Mouse (Mus musculus) adrenal gland, postnatal 36 days (tissue): ENCODE data around the gene Bex1. TPM values are rescaled to one million over a fixed set of nuclear protein-coding genes. Genes with fewer than 3 reads are reported as not detected.
A peak's percentile ranks its signal among the peaks of the same experiment; 100 is the strongest.
"Not testable (repeated sequence)": the region's sequence is repeated elsewhere in the genome, so short reads cannot be mapped to it uniquely, and the experiment has no call there.

Source experiments
- DNase-seq, 2 experiments: peaks; one replicate each; pipeline ENCODE4 v3.0.0; 2021; ENCODE audit warnings: mixed read lengths in 1 of 2
- long read RNA-seq, 2 experiments: library from polyadenylated mRNA; stranded (forward); transcript quantifications; one replicate each; pipeline ENCODE4 v2.0.0; 2021; ENCODE audit warnings: borderline sequencing depth in 2 of 2
- total RNA-seq, 2 experiments: library from RNA; stranded (reverse); gene quantifications; 2 replicates each; pipeline ENCODE4 v1.2.3; 2021

Gene Bex1
- 10 to 100 TPM in 1 of 2 experiments, 1 to 10 TPM in 1; 9.7 to 14.6 TPM for total RNA-seq
- long read RNA-seq, experiment 1, transcript Bex1-201 (3 exons, 866 nt), result major isoform, 9 of 15 reads
- long read RNA-seq, experiment 1, partial matches to known transcripts, result 0 of 15 reads
- long read RNA-seq, experiment 1, other reads (novel, unspliced or antisense), result 4 of 15 reads
- long read RNA-seq, experiment 2, transcript Bex1-201 (3 exons, 866 nt), result major isoform, 5 of 6 reads
- long read RNA-seq, experiment 2, partial matches to known transcripts, result 0 of 6 reads
- long read RNA-seq, experiment 2, other reads (novel, unspliced or antisense), result 0 of 6 reads

DNA sequence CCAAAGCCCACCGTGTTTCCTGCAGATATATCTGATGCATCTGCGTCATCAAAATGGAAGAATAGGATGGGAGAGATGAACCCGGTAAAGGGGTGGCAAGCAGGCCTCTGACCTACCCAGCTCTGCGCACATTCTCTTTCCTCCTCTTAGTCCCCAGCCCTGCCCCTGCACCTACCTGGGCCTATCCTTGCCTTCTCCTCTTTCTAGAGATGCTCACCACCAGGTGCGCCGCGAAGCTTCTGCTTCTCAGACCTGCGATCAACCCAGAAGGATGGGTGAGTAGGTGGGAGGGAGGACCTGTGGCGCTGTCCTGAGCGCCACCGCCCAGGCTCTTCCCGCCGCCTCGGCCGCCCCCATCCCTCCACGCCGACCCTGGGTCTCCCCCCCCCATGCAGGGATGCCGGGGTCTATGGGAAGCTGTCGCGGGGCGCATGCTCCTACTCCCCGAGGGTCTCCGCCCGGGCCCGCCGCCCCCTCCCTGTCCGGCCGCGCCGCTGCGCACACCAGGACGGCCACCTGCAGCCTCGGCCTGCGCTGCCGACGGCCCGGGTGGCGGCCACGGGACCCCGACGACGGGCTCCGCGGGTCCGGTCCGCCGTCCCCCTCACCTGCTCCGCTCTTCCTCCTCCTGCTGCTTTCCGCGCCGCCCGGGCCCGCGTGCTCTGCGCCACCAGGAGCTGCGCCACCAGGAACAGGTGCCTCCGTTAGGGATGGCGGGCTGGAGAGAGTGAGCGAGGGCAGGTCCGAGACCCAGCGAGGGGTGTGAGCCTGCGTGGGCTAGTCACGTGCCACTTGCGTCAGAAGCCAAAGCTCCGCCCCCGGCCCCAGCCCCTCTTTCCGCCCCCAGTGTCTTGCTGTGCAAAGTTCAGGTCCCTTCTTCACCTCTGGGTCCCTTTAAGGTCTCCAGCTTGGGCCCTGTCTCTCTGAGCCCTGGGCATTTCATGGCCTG, at the start of gene Bex1, which contains the start of gene Tceal7:
Gene Bex1, minus strand, starts transcription at position 785 of the 949 bp plus-strand sequence.
Gene Tceal7, plus strand, starts transcription at position 51 of the 949 bp plus-strand sequence.
- DNase-seq, result not testable (repeated sequence)

- DNase-seq, result peak in 1 of 2 experiments; percentile 28
Observed at GRCm38 (mm10) chrX:136252023-136252729, 36.9 kb upstream of the Bex1 start.

GRCm38 (mm10) chrX:136249671-136250070, 34.4 kb upstream of the Bex1 start:
- no peak for DNase-seq

- DNase-seq, result peak; percentile 60 to 71
Observed at GRCm38 (mm10) chrX:136248811-136249210, 33.5 kb upstream of the Bex1 start.

DNA sequence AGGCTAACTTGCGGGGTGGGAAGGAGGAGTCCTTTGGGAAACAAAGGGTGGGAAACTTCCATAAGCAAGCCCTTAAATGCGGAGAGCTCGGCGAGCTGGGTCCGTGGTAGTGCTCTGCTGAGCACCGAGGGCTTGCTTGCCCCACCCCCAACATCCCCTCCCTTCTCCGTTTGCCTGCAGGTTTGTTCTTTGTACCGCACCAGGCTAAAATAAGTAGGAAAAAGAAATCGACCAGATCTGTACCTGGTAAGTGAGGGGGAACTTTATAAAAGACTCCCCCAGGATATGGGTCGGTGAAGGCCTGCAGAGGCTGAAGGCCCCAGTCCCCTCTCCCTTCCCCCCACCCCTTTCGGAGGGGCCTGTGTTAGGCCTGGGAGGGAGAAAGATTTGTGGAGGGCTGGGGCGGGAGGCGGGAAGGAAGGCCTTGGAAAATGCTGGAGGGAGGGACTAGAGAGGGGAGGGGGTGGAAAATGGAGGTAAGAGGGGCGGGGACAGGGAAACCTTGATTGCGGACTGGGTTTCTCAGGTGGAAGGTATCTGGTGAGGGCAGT, 30.3 kb upstream of the Bex1 start:
- peak; percentile 22 to 50 for DNase-seq

DNA sequence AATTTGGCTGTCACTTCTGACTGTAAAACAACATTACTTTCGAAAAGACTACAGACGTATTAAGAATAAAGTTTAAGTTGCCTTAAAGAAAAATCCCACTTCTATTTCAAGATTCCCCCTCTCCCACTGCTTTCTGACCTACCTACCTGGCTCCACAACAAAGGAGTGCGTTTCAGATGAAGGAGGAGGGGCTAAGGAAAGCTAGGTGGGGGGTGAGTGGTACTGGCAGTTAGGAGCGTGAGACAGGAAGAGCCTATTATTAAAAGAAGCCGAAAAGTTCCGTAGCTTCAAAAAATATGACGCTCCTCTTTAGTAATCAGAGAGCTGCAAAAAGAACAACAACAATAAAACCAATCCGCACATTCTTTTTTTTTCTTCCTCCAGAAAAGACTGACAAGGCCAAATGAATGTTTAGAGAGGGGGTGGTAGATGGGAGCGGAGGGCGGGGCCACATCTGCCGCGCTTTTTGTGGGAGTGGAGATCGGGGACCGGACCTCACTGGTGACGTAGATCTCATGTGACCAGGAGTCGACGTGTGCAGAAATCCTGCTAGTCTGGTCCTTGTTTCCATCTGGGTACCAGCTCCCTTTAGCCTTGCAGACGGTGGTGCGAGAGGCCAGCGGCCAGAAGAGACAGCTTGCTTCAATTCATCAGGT, 29.4 kb upstream of the Bex1 start, which contains the start of gene Tceal9:
Gene Tceal9, plus strand, starts transcription at position 506 of the 656 bp plus-strand sequence.
- DNase-seq, result peak; percentile 82

DNA sequence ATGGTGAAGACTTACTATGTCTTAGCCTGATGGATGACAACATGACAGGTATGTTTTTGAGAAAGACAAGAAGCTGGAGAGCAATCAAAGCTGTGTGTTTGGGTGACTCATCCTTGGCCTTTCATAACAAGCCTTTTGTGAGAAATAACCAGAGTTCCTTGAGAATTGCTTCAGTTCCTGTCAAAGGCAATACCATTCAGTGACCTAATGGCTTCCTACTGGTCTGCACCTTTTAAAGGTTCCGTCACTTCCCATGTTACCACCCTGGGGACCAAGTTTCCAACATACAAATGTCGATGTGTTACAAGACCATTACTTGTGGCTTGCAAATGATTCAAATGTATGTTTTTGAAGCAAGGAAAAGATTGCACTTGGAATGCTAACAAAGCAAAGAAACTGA, 27.9 kb upstream of the Bex1 start:
- no peak for DNase-seq

DNA sequence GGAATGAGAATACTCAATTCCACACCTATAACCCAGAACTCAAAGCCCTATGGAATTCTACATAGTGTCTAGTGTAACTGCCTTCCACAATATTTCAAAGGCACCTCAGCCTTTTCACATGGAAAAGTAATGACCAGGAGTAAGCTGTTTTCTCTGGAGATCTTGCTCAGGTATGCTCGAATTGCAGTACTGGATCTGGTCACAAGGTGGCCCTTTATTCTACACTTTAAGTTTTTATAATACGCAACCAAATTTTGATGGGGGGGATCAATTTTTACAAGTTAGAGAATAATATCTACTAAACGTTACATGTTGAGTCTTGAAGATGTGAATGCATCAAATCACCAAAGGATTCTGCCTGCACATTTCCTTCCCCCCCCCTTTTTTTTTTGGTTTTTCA, 22.8 kb upstream of the Bex1 start:
- DNase-seq, result peak; percentile 15 to 47

GRCm38 (mm10) chrX:136227768-136228167, 12.5 kb upstream of the Bex1 start:
- DNase-seq, result peak in 1 of 2 experiments; percentile 20

DNA sequence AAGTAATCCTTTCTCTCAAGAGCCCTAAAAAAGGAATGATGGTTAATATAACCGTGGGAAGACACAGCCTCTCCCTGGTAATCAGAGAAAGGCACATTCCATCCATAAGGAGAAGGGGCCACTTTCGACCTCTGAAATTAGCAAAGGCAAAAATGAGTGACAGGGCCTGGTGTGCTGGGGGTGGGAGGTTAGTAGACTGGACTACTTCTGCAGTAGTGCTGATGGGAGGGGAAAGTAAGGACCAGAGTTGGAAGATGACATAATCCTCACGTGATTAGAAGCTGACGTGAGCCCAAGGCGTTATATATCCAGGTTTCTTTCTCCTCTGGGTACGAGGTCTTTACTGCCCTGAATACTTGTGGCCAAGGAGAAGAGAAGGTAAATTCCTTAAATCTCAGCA, 8.4 kb upstream of the Bex1 start:
- DNase-seq, result no peak

- no peak for DNase-seq
Observed at GRCm38 (mm10) chrX:136216303-136216702, 990 bp upstream of the Bex1 start.

DNA sequence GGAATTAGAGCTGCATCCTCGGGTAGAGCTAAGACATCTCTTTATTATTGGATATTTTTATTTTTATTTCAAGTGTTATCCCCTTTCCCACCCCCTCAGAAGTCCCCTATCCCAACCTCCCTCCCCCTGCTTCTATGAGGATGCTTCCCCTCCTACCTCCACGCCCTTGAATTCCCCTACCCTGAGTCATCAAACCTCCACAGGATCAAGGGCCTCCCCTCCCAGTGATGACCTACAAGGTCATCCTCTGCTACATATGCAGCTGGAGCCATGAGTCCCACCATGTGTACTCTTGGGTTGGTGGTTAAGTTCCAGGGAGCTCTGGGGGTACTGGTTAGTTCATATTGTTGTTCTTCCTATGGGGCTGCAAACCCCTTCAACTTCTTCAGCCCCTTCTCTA, 1.9 kb downstream of the Bex1 start:
- no peak for DNase-seq

GRCm38 (mm10) chrX:136204406-136204805, 10.9 kb downstream of the Bex1 start:
- no peak for DNase-seq

DNA sequence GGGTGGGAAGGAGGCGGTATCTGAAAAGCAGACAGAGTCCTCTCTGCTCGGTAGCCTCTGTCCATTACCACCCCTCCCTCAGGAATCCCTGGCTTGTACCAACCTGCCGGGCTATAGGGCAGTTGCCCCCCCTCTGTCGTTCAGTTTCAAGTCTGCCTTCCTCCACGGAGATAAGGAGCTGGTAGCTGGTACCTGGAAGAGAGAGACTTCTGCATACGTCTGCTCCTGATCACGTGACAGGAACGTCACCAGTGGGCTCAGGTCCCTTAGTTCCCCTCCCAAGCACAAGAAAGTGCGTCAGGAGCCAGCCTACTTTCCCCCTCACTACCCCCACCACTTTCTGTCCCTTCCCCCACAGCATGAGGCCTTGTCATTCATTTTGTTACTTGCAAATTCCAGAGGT, 11.6 kb downstream of the Bex1 start, which contains the start of gene Tceal5:
Gene Tceal5, minus strand, starts transcription at position 213 of the 403 bp plus-strand sequence.
- DNase-seq, result peak in 1 of 2 experiments; percentile 15

DNA sequence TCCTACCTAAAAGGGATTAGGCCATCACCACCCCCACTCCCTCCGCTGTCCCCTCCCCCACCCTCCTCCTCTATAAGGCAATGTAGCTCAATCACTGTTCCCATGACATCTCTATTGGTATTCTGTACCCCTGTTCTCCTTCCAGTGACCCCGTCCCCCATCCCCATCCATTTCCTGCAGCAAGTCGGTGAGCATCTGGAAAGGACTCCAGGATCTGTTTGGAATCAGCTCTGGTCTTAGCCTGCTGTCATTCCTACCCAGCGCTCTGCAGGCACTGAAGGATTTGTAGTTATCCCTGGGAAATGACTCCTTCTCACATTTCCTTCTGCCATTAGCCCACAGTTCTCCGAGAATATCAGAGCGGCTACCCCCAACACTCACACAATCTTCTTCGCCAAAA, 12.1 kb downstream of the Bex1 start:
- no peak for DNase-seq

GRCm38 (mm10) chrX:136196873-136197272, 18.4 kb downstream of the Bex1 start:
- DNase-seq, result peak; percentile 35 to 47

- DNase-seq, result no peak
Observed at GRCm38 (mm10) chrX:136195193-136195944, 19.9 kb downstream of the Bex1 start.

DNA sequence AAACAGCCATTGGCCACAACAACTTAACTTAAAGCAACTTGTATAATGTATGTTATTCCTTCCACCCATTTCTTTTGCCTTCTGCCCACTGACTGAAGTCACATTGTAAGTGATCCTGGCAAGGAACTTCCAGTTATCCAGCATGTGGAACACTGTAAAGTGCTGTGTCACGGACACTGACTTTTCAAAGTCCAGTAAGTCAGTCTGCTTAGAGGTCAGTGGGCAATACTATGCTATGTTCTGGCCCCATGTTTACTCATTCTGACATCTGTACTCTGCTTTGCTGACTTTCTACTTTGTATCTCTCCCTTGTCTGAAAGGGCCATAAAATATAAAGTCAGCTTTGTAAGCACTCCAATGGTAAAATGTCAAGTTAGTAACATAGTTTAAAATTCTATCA, 32.2 kb downstream of the Bex1 start:
- DNase-seq, result no peak

- DNase-seq, result no peak
Observed at GRCm38 (mm10) chrX:136180897-136181553, 34.3 kb downstream of the Bex1 start.

GRCm38 (mm10) chrX:136172786-136173185, 42.5 kb downstream of the Bex1 start:
- no peak for DNase-seq
